Mouse (Mus musculus): ENCODE measurements around the gene Churc1. TPM values are rescaled to one million over a fixed set of nuclear protein-coding genes. Genes with fewer than 3 reads are reported as not detected.

The Churc1 gene
- 15.5 and 25.6 TPM in 2 replicates for polyA plus RNA-seq (2012; rRNA removed)

GRCm38 (mm10) chr12:76765354-76765851 lies at the start of gene Churc1, which contains the start of gene Fntb:
TSS of gene Churc1 (plus strand) at chr12:76765538.
TSS of gene Fntb (plus strand) at chr12:76765589.
- no peak for TF ChIP-seq CTCF (IDR thresholded peaks at IDR 0.05; ENCODE audit: extremely low read depth, insufficient read depth, insufficient read length, insufficient replicate concordance)
- TF ChIP-seq POLR2A (IDR thresholded peaks at IDR 0.05; ENCODE audit: low read depth, low read length): peak; percentile 65
- Histone ChIP-seq H3K4me1 (ENCODE audit: control insufficient read depth, insufficient read depth, insufficient read length) (peaks cover 6% of the 10 kb centered on the region; the same call in 1 of the 2 replicates), H3K36me3 (ENCODE audit: control insufficient read depth, insufficient read depth, low read length) (no peaks in the 10 kb centered on the region), H3K27me3 (ENCODE audit: control insufficient read depth, insufficient read depth, low read length) (no peaks in the 10 kb centered on the region), H3K27ac (ENCODE audit: insufficient read depth, low read length) (peak within 1 kb of the TSS; percentile 99), H3K4me3 (ENCODE audit: extremely low read depth, insufficient read depth, insufficient read length) (peak within 1 kb of the TSS; percentile 82)
- peak; percentile 96 to 100 for DNase-seq (ENCODE audit: low read depth in 1 of 2, low spot score in 2 of 2)
- WGBS: under 1% methylated on average over 31 of the region's 31 CpGs

GRCm38 (mm10) chr12:76718384-76718783 lies 47.0 kb upstream of the Churc1 start:
- Histone ChIP-seq H3K27ac (ENCODE audit: insufficient read depth, low read length) (no peak overlapping the region), H3K4me1 (ENCODE audit: control insufficient read depth, insufficient read depth, insufficient read length) (no peaks in the 10 kb centered on the region), H3K36me3 (ENCODE audit: control insufficient read depth, insufficient read depth, low read length) (no peaks in the 10 kb centered on the region), H3K27me3 (ENCODE audit: control insufficient read depth, insufficient read depth, low read length) (no peaks in the 10 kb centered on the region), H3K4me3 (ENCODE audit: extremely low read depth, insufficient read depth, insufficient read length) (no peak overlapping the region)
- DNase-seq (ENCODE audit: low read depth in 1 of 2, low spot score in 2 of 2): no peak
- no peak for TF ChIP-seq POLR2A (IDR thresholded peaks at IDR 0.05; ENCODE audit: low read depth, low read length)
- 81% methylated on average over 4 of the region's 4 CpGs for WGBS

GRCm38 (mm10) chr12:76720572-76720971 lies 44.8 kb upstream of the Churc1 start:
- no peak for DNase-seq (ENCODE audit: low read depth in 1 of 2, low spot score in 2 of 2)
- TF ChIP-seq POLR2A (IDR thresholded peaks at IDR 0.05; ENCODE audit: low read depth, low read length) (no peak), CTCF (IDR thresholded peaks at IDR 0.05; ENCODE audit: extremely low read depth, insufficient read depth, insufficient read length, insufficient replicate concordance) (no peak)

GRCm38 (mm10) chr12:76722026-76722425 lies 43.3 kb upstream of the Churc1 start:
- Histone ChIP-seq H3K27ac (ENCODE audit: insufficient read depth, low read length) (no peak overlapping the region), H3K27me3 (ENCODE audit: control insufficient read depth, insufficient read depth, low read length) (no peaks in the 10 kb centered on the region), H3K36me3 (ENCODE audit: control insufficient read depth, insufficient read depth, low read length) (no peaks in the 10 kb centered on the region), H3K4me1 (ENCODE audit: control insufficient read depth, insufficient read depth, insufficient read length) (no peaks in the 10 kb centered on the region), H3K4me3 (ENCODE audit: extremely low read depth, insufficient read depth, insufficient read length) (no peak overlapping the region)
- 78% methylated on average over 3 of the region's 3 CpGs for WGBS
- no peak for TF ChIP-seq POLR2A (IDR thresholded peaks at IDR 0.05; ENCODE audit: low read depth, low read length)
- TF ChIP-seq CTCF (IDR thresholded peaks at IDR 0.05; ENCODE audit: extremely low read depth, insufficient read depth, insufficient read length, insufficient replicate concordance): no peak
- DNase-seq (ENCODE audit: low read depth in 1 of 2, low spot score in 2 of 2): no peak

More at GRCm38 (mm10) chr12:76720572-76720971, 44.8 kb upstream of the Churc1 start:
- Histone ChIP-seq H3K27ac (ENCODE audit: insufficient read depth, low read length) (no peak overlapping the region), H3K4me1 (ENCODE audit: control insufficient read depth, insufficient read depth, insufficient read length) (no peaks in the 10 kb centered on the region), H3K36me3 (ENCODE audit: control insufficient read depth, insufficient read depth, low read length) (no peaks in the 10 kb centered on the region), H3K27me3 (ENCODE audit: control insufficient read depth, insufficient read depth, low read length) (no peaks in the 10 kb centered on the region), H3K4me3 (ENCODE audit: extremely low read depth, insufficient read depth, insufficient read length) (no peak overlapping the region)

GRCm38 (mm10) chr12:76727955-76728354 lies 37.4 kb upstream of the Churc1 start:
- Histone ChIP-seq H3K36me3 (ENCODE audit: control insufficient read depth, insufficient read depth, low read length) (no peaks in the 10 kb centered on the region), H3K27ac (ENCODE audit: insufficient read depth, low read length) (no peak overlapping the region), H3K4me1 (ENCODE audit: control insufficient read depth, insufficient read depth, insufficient read length) (no peaks in the 10 kb centered on the region), H3K4me3 (ENCODE audit: extremely low read depth, insufficient read depth, insufficient read length) (no peak overlapping the region), H3K27me3 (ENCODE audit: control insufficient read depth, insufficient read depth, low read length) (no peaks in the 10 kb centered on the region)
- no peak for DNase-seq (ENCODE audit: low read depth in 1 of 2, low spot score in 2 of 2)
- WGBS: 93% methylated on average over 4 of the region's 4 CpGs
- no peak for TF ChIP-seq CTCF (IDR thresholded peaks at IDR 0.05; ENCODE audit: extremely low read depth, insufficient read depth, insufficient read length, insufficient replicate concordance)
- TF ChIP-seq POLR2A (IDR thresholded peaks at IDR 0.05; ENCODE audit: low read depth, low read length): no peak

GRCm38 (mm10) chr12:76750866-76751459 lies 14.4 kb upstream of the Churc1 start:
- Histone ChIP-seq H3K27me3 (ENCODE audit: control insufficient read depth, insufficient read depth, low read length) (no peaks in the 10 kb centered on the region), H3K36me3 (ENCODE audit: control insufficient read depth, insufficient read depth, low read length) (no peaks in the 10 kb centered on the region), H3K27ac (ENCODE audit: insufficient read depth, low read length) (no peak overlapping the region), H3K4me1 (ENCODE audit: control insufficient read depth, insufficient read depth, insufficient read length) (peaks cover 2% of the 10 kb centered on the region; the same call in 1 of the 2 replicates), H3K4me3 (ENCODE audit: extremely low read depth, insufficient read depth, insufficient read length) (no peak overlapping the region)
- no peak for TF ChIP-seq POLR2A (IDR thresholded peaks at IDR 0.05; ENCODE audit: low read depth, low read length)
- DNase-seq (ENCODE audit: low read depth in 1 of 2, low spot score in 2 of 2): no peak
- 89% methylated on average over 16 of the region's 16 CpGs for WGBS

GRCm38 (mm10) chr12:76752652-76753318 lies 12.6 kb upstream of the Churc1 start:
- DNase-seq (ENCODE audit: low read depth in 1 of 2, low spot score in 2 of 2): peak; percentile 23 to 50
- H3K4me3 ChIP-seq (ENCODE audit: extremely low read depth, insufficient read depth, insufficient read length): no peak overlapping the region
- WGBS: 32% methylated on average over 14 of the region's 14 CpGs
- H3K36me3 ChIP-seq (ENCODE audit: control insufficient read depth, insufficient read depth, low read length): no peaks in the 10 kb centered on the region
- H3K27ac ChIP-seq (ENCODE audit: insufficient read depth, low read length): no peak overlapping the region; the same call in 1 of the 2 replicates
- no peaks in the 10 kb centered on the region for H3K27me3 ChIP-seq (ENCODE audit: control insufficient read depth, insufficient read depth, low read length)
- TF ChIP-seq CTCF (IDR thresholded peaks at IDR 0.05; ENCODE audit: extremely low read depth, insufficient read depth, insufficient read length, insufficient replicate concordance): no peak; the same call in 1 of the 2 replicates
- TF ChIP-seq POLR2A (IDR thresholded peaks at IDR 0.05; ENCODE audit: low read depth, low read length): no peak
- peaks cover 2% of the 10 kb centered on the region; the same call in 1 of the 2 replicates for H3K4me1 ChIP-seq (ENCODE audit: control insufficient read depth, insufficient read depth, insufficient read length)
